Mouse (Mus musculus) frontal cortex, adult 2 months (tissue): Measurements from ENCODE around the gene Xylb. TPM values are rescaled to one million over a fixed set of nuclear protein-coding genes. Genes with fewer than 3 reads are reported as not detected.
A peak's percentile ranks its signal among the peaks of the same experiment; 100 is the strongest.
"Not testable (repeated sequence)": the region's sequence is repeated elsewhere in the genome, so short reads cannot be mapped to it uniquely, and the experiment has no call there.

ENCODE experiments used
- DNase-seq, 2 experiments: peaks; one replicate each; pipeline ENCODE4 v3.0.0; 2022; ENCODE audit warnings: low spot score in 1 of 2; ENCODE audit errors: extremely low spot score in 1 of 2
- polyA plus RNA-seq: library from polyadenylated mRNA; depleted of rRNA; stranded (reverse); fragments of >200 nt; gene quantifications from 2 replicates; pipeline ENCODE4 v1.2.3, GENCODE M21; 2012

Gene Xylb
- polyA plus RNA-seq, 1 experiment, result 7.3 TPM

GRCm38 (mm10) chr9:119340212-119340580 lies 17.0 kb upstream of the Xylb start:
- DNase-seq, result no peak

DNA sequence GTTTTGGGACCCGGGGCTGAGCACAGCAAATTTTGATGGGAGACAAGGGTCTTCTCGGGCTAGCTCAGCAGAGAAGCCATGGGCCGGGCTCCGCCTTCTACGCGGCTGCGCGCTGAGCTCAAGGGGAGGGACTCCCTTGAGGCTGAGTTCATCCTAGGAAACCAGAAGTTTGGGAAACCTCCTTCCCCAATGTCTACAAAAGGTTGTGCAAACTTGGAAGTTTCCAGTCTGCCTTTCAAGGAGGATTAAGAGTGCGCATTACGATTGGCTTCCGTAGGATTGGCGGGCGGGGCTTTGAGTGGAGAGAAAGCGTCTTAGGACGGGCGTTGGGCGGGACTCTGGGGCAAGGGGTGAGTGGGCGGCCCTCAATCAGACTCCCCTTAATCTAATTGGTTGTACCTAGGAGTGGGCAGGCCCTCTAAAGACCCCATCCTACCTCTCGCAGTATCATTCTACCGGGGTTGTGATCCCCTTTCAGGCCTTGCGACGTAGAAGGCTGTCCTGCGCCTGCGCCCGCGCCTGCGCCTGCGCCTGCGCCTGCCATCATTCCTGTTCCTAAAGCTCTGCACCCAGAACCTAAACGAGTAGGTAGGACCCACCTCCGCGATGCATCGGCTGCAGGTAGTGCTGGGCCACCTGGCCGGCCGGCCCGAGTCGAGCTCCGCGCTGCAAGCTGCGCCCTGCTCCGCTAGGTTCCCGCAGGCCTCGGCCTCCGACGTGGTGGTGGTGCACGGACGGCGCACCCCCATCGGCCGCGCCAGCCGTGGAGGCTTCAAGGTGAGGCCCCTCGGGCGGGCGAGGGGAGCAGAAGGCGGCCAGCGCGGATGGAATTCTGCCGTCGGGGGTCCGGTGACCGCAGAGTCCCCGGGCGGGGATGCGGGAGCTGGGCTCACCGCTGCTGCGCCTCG lies 16.0 kb upstream of the Xylb start, which contains the start of gene Myd88:
Myd88 (minus strand) TSS at position 503 of the 908 bp plus-strand sequence.
- DNase-seq, result peak; percentile 98

GRCm38 (mm10) chr9:119342728-119343127 lies 14.5 kb upstream of the Xylb start:
- no peak for DNase-seq

DNA sequence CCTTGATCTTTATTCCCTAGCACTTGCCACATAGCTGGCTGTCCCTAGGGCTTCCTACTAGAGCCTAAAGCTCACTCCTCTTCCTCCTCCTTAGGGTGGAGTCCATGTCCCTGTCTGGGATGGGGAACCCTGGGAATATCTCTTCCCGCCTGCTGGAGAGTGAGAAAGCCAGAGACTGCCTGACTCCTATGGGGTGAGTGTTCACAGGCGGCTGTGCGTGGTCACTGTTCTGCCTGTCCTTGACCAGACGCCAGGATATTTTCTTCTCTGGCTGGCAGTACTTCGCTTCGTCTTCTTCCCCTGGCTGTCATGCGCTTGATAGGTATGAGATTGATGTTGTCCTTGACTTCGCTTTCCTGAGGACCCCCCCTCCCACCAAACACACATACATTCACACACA lies 10.8 kb upstream of the Xylb start:
- DNase-seq, result no peak

DNA sequence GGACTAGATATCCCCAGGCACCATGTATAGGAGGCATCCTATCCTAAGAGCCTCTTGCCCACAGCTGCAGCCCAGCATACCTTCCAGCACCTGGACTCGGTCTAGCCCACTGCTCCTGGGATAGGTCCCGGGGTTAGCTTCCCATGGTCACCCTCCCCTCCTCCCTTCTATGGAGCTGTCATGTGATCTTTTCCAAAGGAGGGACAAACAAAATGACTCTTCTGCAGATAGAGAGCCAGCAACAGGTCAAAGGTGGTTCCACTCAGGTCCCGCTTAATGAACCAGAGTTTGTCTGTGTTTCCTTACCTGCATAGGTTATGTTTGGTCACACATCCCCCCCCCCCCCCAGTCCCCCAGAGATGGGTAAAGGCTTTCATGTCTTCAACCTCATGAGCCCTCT lies 6.7 kb upstream of the Xylb start:
- DNase-seq, result no peak

DNA sequence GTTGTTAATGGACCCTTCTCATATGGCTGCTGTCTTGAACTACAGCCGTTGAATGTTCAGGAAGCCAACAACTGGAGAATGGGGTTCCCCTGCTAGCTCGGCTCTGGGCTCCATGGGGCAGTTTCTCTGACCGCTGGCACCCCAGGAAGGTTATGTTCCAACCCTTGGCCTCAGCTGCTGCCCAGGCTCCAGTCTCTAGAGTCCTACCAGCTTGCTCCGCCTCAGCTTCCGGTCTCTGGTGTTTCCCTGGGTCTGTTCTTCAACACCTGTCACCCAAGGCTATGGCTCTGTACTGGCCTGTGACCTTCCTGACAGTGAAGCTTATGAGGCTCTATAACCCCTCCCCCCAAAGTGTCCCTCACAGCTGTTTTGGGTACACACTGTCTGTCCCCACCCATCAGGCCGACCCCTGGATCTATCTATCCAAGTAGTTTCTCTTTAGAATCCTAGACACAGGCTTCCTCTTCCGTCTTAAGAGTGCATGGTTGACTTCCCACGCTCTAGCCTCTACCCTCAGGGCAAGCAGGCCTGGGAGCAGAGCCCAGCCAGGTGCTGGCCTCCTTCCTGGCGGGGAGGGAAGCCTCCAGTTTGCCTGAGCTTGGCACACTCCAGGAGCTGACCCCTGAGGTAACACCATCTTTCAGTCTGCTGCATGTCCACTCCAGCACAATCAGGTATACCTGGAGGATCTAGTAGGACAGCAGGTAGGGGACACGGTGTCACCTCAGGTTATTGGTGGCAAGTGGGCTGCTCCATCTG lies 6.1 kb upstream of the Xylb start:
- no peak for DNase-seq

GRCm38 (mm10) chr9:119352060-119352459 lies 5.1 kb upstream of the Xylb start:
- DNase-seq, result peak in 1 of 2 experiments; percentile 76

GRCm38 (mm10) chr9:119353926-119354325 lies 3.3 kb upstream of the Xylb start:
- DNase-seq, result no peak

GRCm38 (mm10) chr9:119355943-119356342 lies 1.2 kb upstream of the Xylb start:
- DNase-seq, result peak in 1 of 2 experiments; percentile 48

GRCm38 (mm10) chr9:119358058-119358429 lies 863 bp downstream of the Xylb start:
- no peak for DNase-seq

GRCm38 (mm10) chr9:119361416-119361815 lies 4.2 kb downstream of the Xylb start:
- no peak for DNase-seq

GRCm38 (mm10) chr9:119363229-119363628 lies 6.0 kb downstream of the Xylb start:
- DNase-seq, result no peak

DNA sequence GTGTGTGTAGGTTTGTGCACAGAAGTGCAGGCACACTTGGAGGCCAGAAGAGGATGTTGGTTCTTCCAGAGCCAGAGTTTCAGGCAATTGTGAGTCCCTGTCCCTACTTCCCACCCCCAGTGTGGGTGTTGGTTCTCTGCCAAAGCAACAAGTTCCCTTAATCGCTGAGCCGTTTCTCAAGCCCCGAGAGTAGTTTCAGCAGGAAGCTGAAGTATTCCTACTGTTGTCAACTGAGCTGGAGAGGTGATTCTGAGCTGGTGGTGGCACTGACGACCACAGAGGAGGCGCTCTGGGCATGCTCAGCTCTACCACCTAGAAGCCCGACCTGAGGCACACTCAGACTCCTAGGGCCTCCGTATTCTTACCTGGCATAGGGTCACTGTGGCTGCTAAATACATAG lies 8.1 kb downstream of the Xylb start, which contains the start of gene Slc22a14:
Slc22a14 (minus strand) TSS at position 270 of the 400 bp plus-strand sequence.
- DNase-seq, result no peak

DNA sequence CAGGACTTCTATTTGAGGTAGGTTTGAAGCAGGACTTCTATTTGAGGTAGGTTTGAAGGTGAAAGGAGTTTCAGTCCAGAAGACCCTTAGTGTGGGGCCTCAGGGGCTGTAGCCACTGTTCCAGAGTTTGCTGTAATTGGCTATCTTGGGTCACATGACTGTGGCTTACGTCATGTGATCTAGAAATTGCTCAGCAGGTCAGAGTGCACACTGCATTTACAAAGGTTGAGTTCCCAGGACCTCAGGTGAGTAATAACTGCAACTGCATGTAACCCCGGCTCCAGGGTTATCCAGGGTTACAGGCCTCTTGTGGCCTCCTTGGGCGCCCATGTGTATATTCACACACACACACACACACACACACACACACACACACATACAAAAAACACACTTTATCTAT lies 11.2 kb downstream of the Xylb start:
- DNase-seq, result no peak

DNA sequence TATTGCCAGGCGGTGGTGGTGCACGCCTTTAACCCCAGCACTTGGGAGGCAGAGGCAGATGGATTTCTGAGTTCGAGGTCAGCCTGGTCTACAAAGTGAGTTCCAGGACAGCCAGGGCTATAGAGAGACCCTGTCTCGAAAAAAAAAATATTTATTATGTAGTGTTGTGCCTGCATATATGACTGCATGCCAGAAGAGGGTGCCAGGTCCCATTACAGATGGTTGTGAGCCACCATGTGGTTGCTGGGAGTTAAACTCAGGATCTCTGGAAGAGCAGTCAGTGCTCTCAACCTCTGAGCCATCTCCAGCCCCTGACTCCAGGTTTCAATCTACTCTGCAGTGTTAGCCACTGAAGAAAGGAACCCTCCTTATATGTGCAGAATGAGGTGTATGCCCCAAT lies 13.6 kb downstream of the Xylb start:
- not testable (repeated sequence) for DNase-seq

- no peak for DNase-seq
These were observed 14.1 kb downstream of the Xylb start for GRCm38 (mm10) chr9:119371251-119371650.

GRCm38 (mm10) chr9:119375008-119375407 lies 17.8 kb downstream of the Xylb start:
- no peak for DNase-seq

DNA sequence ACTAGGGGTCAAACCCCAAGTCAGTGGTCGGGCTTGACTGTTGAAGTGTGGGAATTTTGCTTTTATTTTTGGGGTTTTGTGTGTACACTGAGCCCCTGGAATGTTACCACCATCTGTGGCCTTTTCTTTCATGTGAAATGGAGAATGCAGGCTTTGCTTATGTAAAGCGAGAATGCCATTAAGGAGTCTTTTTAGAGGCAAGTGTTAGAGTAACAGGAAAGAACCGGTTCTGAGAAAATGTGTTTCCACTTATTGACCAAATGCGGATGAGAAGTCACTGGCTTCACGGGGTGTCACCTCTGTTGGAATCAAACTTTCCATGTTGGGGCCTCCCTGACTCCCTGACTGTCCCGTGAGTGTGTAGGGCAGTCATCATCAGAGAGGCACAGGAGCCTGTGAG lies 18.4 kb downstream of the Xylb start:
- no peak for DNase-seq

- no peak for DNase-seq
These were observed 21.1 kb downstream of the Xylb start for GRCm38 (mm10) chr9:119378231-119378630.

DNA sequence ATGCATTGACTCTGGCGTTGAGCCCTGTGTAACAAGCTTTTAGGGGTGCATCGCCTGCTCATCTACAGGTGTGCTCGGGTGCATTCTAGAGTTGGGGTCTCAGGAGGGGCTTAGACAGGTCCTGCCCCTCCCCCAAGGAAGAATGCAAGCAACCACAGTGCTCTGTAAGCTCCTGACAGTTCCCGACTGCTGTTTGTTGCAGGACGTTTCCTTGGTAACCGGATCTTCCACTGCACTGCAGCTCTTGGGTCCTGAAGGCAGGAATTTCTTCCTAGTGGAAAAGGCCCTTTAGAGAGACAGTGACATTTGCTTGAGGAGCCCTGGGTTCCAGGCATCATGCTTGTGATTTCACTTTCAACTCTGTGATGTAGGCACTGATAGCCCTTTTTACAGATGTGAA lies 25.4 kb downstream of the Xylb start:
- peak in 1 of 2 experiments; percentile 14 for DNase-seq

DNA sequence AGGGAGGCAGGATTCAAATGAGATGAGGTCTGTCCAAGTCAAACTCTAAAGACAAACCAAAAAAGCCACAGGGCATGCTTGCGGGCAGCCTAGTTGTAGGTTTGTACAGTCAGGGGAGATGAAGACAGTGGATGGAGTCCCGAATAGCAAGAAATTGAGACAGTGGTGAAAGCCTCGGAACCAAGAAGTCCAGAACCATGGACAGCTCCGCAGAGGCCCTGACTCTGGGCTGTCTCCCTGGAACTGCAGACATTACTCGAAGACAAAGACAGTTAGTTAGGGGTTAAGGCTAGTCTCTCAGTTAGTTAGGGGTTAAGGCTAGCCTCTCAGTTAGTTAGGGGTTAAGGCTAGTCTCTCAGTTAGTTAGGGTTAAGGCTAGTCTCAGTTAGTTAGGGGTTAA lies 31.8 kb downstream of the Xylb start:
- DNase-seq, result no peak

DNA sequence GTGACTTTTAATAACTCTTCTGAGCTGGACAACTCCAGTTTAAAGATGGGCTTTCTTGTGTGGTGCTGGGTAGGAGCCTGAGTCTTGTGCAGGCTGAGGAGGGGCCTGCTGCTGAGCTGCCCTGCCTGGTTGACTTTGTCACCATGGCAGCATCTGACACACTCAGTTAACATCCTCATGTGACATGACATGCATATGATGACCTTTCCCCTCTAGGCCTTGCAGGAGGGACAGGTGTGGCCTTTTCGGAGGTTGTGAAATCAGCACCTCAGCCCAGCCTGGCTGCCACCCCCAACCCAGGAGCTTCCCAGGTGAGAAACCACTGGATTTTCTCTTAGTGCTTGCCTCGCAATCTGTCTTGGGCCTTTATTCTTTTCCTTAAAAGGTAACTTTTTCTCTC lies 33.0 kb downstream of the Xylb start:
- DNase-seq, result no peak
